Mouse (Mus musculus): ENCODE measurements around the gene Higd1b. TPM values are rescaled to one million over a fixed set of nuclear protein-coding genes. Genes with fewer than 3 reads are reported as not detected.

The Higd1b gene
- polyA plus RNA-seq (2014; fragmentation: Illumina TruSeq; extraction: RNeasy Lipid Tissue Mini Kit (QIAGEN cat#74804); ENCODE audit: low read depth, low replicate concordance) = not detected

DNA sequence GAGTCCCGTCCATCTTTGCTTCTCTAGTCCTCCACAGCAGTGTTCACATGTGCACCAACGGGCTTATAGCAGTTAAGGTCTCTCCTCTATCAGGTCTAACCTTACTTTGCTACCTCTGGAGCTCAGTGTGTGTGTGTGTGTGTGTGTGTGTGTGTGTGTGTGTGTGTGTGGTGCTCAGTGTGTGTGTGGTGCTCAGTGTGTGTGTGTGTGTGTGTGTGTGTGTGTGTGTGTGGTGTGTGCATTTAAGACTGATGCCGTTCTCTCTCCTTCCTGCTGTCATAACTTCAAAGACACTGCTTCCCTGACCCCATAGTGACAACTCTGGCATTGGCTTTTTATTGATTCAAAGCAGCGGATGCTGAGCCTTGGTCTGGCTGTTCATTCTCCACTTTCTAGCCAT lies at the start of gene Higd1b:
Gene Higd1b, plus strand, starts transcription at position 301 of the 400 bp plus-strand sequence.

DNA sequence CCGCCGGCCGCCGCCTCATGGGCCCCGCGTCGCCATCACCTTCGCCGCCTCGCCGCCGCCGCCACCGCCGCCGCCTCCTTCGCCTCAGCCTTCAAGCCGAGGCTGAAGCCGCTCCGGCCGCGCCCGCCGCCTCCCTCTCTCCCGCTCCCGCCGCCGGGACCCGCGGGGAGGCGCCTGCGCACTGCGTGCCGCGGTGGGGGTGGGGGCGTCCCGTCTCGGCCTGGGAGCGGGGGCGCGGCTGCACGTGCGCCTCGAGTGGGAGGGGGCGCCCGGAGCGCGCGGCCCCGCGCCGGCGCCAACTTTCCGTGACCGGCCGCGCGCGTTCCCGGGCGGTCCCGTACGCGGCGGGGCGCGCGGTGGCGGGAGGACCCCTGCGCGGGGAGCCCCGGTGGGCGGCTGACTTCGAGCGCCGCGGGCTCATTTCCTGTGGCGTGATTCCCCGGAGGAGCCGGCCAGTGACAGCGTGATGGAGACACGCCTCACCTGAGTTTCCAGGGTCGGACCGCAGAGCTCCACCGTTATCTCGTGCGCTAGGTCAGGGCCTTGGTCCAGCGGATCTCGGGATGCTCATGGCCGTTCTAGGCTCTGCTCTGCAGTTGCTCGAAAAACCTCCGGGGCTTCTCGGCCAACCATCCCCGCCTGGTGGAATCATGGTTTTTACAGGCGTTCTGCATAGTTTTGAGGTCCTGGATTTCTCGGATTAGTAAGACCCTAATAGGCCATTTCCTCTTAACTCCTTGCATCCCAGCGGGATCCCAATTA lies 16.4 kb upstream of the Higd1b start, which contains the start of gene Gjc1:
Gene Gjc1, minus strand, starts transcription at position 680 of the 762 bp plus-strand sequence.

DNA sequence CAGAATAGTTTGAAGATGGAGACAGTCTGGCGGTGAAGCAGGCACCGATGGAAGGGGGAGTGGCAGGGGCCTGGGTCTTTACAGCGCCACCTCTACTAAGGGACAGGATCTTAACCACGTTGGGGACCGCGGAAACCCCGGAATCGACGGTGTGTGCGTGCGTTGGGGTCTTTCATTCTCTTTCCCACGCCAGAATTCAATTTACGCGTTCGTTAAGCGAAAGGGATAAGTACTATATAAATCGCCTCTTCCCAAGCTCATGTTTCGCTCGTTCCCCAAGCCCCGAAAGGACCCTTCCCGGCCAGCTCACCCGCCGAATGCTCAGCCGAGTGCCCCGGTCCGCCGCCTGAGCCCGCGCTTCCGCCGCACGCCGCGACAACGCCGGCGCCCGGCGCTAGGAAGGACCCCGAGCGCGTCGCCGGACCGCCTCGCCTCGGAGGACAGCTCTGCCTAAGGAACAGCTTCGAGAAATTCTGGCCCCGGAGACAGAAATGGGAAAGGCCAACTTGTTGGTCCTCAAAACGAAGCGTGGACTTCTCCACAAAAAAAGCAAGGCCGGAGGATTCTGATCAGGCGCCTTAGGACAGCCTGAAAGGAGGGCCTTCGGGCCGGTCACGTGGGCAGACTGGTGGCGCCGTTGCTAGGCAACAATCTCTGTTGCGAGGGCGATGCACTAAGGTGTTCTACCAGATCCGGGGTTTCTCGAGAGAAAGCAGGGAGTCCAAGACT lies 45.1 kb downstream of the Higd1b start, which contains the start of the genes Eftud2 and Ccdc103:
Gene Eftud2, minus strand, starts transcription at position 401 of the 729 bp plus-strand sequence.
Gene Ccdc103, plus strand, starts transcription at position 620 of the 729 bp plus-strand sequence.

DNA sequence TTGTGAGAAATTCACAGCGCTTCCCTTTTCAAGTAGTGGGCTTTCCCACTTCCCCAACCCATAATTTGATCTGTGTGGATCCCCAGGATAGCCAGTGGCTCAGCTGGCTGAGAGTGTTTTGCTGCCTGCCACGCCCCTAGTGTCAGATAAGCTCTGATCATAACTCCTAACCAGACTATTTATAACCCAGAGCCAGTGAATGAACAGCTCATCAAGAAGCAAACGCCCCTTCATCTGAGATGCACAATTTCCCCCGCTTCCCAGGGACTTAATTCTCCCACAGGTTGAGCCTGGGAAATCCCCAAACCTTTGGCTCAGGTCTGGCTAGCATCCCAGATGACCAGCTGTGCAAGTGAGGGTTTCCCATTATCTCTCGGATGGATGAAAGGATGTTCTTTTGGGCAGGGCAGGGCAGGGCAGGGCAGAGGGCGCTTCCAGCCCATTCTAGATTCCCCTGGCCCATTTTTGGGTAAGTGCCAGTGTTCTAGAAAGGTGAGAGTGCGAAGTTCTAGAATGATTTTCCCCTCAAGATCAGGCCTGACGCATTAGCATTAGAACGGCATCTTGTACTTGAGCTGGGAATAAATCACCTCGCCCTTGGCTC lies 49.1 kb downstream of the Higd1b start, which contains the start of gene Fam187a:
Gene Fam187a, plus strand, starts transcription at position 554 of the 604 bp plus-strand sequence.

Other genes with a start within 250 kb of the Higd1b start
- 0.73 TPM for gene Fzd2, start 231.5 kb upstream of the Higd1b start, polyA plus RNA-seq (2014; fragmentation: Illumina TruSeq; extraction: RNeasy Lipid Tissue Mini Kit (QIAGEN cat#74804); ENCODE audit: low read depth, low replicate concordance)
- 0.32 TPM for gene Meioc, start 172.1 kb upstream of the Higd1b start, polyA plus RNA-seq (2014; fragmentation: Illumina TruSeq; extraction: RNeasy Lipid Tissue Mini Kit (QIAGEN cat#74804); ENCODE audit: low read depth, low replicate concordance)
- gene Ccdc43, start 138.1 kb upstream of the Higd1b start, polyA plus RNA-seq (2014; fragmentation: Illumina TruSeq; extraction: RNeasy Lipid Tissue Mini Kit (QIAGEN cat#74804); ENCODE audit: low read depth, low replicate concordance) = 38.3 TPM
- not detected for gene Adam11, start 74.4 kb upstream of the Higd1b start, polyA plus RNA-seq (2014; fragmentation: Illumina TruSeq; extraction: RNeasy Lipid Tissue Mini Kit (QIAGEN cat#74804); ENCODE audit: low read depth, low replicate concordance)
- gene Gjc1, start 16.1 kb upstream of the Higd1b start, polyA plus RNA-seq (2014; fragmentation: Illumina TruSeq; extraction: RNeasy Lipid Tissue Mini Kit (QIAGEN cat#74804); ENCODE audit: low read depth, low replicate concordance) = 7.6 TPM
- 21.4 TPM for gene Eftud2, start 45.1 kb downstream of the Higd1b start, polyA plus RNA-seq (2014; fragmentation: Illumina TruSeq; extraction: RNeasy Lipid Tissue Mini Kit (QIAGEN cat#74804); ENCODE audit: low read depth, low replicate concordance)
- 0.97 TPM for gene Ccdc103, start 45.4 kb downstream of the Higd1b start, polyA plus RNA-seq (2014; fragmentation: Illumina TruSeq; extraction: RNeasy Lipid Tissue Mini Kit (QIAGEN cat#74804); ENCODE audit: low read depth, low replicate concordance)
- gene Fam187a, start 49.3 kb downstream of the Higd1b start, polyA plus RNA-seq (2014; fragmentation: Illumina TruSeq; extraction: RNeasy Lipid Tissue Mini Kit (QIAGEN cat#74804); ENCODE audit: low read depth, low replicate concordance) = not detected
- gene Gfap, start 65.1 kb downstream of the Higd1b start, polyA plus RNA-seq (2014; fragmentation: Illumina TruSeq; extraction: RNeasy Lipid Tissue Mini Kit (QIAGEN cat#74804); ENCODE audit: low read depth, low replicate concordance) = not detected
- not detected for gene Kif18b, start 89.3 kb downstream of the Higd1b start, polyA plus RNA-seq (2014; fragmentation: Illumina TruSeq; extraction: RNeasy Lipid Tissue Mini Kit (QIAGEN cat#74804); ENCODE audit: low read depth, low replicate concordance)
- gene C1ql1, start 110.8 kb downstream of the Higd1b start, polyA plus RNA-seq (2014; fragmentation: Illumina TruSeq; extraction: RNeasy Lipid Tissue Mini Kit (QIAGEN cat#74804); ENCODE audit: low read depth, low replicate concordance) = not detected
- gene Nmt1, start 192.3 kb downstream of the Higd1b start, polyA plus RNA-seq (2014; fragmentation: Illumina TruSeq; extraction: RNeasy Lipid Tissue Mini Kit (QIAGEN cat#74804); ENCODE audit: low read depth, low replicate concordance) = 11.0 TPM
- 17.1 TPM for gene Dcakd, start 192.5 kb downstream of the Higd1b start, polyA plus RNA-seq (2014; fragmentation: Illumina TruSeq; extraction: RNeasy Lipid Tissue Mini Kit (QIAGEN cat#74804); ENCODE audit: low read depth, low replicate concordance)